Mouse (Mus musculus) WW6 (cell line): ENCODE results near the gene Macrod2.
"Not testable (repeated sequence)": the region's sequence is repeated elsewhere in the genome, so short reads cannot be mapped to it uniquely, and the experiment has no call there.

Source experiments
- DNase-seq: peaks from one replicate; pipeline ENCODE4 v3.0.0-alpha.2; 2013; ENCODE audit warnings: low read depth, low spot score

Macrod2 gene

DNA sequence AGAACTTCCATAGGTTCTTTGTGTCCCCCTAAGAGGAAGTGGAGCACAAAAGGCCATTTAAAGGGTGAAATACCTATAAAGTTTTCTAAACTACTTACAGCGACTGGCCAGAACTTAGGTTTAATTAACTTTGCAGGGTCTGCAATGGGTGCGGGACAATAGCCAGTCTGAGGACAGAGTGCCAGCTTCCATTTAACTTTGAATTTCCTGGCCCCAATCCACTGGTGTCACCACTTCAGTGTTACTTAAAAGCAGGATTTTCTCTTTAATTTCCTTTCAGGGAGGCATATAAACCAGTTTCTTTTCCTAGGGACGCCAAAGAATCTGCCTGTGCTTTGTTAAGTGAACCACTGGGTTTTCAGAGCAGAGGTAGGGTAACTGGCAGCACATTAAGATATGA lies 303.5 kb downstream of the Macrod2 start:
- DNase-seq = no peak

DNA sequence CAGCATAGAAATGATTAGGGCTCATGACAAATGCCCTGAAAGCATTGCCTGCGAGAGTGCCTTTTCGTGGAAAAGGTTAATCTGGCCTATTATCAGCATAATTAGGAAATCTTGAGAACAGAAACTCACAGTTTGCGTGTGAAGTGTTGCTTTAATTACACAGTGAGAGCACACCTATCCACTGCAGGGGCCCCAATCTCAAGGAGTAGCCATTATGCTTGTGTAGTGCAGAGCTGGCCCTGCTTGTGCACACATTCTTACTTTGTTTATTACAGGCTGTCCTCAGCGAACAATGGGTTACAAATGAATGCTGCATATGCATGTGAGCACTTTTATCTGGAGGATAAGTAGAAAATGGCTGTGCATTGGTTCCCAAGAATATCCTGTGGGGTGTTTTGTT lies 308.3 kb downstream of the Macrod2 start:
- DNase-seq = no peak

DNA sequence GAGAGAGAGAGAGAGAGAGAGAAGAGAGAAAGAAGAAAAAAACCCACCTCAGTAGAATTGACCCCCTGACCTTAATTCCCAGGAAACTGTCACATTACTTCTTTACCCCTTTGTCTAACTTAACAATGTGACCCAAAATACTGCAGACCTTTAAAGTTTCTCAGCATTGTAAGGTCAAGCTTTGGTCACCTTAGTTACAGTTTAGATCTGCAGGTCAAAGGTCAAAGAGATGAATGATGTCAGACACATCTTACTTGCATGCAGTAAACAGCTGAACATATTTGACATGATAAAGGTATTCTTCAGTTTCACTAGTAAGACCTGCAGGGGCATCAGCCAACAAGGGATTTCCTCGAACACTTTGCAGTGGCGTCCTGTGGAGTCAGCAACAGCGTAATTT lies 309.0 kb downstream of the Macrod2 start:
- no peak for DNase-seq

DNA sequence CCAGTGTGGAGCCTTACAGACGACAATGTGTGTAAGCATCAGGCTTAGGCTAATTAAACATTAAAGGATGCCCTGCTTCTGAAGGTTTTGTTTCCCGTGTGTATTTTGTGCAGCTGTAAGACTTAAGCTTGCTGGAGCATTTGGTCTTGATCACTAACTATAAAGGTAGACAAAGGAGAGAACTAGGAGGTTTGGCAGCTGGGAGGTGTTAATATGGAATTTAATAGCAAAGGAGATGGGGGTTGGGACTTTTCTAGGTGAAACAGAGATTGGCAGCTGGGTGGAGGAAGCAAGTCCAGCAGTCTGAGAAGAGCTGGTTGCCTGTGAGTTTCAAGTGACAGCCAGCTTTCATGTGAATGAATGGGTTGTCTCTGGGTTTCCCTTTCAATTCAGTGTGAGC lies 310.2 kb downstream of the Macrod2 start:
- no peak for DNase-seq

- no peak for DNase-seq
These were observed 312.4 kb downstream of the Macrod2 start for GRCm38 (mm10) chr2:140707550-140707949.

DNA sequence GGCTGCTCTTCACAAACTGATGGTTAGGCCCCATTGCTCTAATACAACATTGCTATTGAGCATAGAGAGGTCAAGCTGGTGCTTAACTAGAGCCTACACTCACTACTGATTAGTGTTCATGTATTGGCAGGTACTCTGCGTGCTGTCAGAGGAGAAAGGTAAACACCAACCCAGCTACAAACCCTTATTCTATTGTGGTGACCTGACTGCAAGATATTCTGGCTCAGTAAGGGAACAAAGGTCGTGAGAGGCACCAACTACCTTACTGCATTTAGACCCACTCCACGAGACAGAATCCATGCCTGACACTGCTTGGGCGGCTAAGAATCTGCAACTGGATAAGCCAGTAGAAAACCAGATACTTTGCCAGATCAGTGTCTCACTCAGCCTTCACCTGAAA lies 320.7 kb downstream of the Macrod2 start:
- DNase-seq = no peak

- no peak for DNase-seq
These were observed 322.3 kb downstream of the Macrod2 start for GRCm38 (mm10) chr2:140717407-140717806.

GRCm38 (mm10) chr2:140732616-140733183 lies 337.6 kb downstream of the Macrod2 start:
- DNase-seq = no peak

- no peak for DNase-seq
These were observed 345.4 kb downstream of the Macrod2 start for GRCm38 (mm10) chr2:140740511-140740910.

DNA sequence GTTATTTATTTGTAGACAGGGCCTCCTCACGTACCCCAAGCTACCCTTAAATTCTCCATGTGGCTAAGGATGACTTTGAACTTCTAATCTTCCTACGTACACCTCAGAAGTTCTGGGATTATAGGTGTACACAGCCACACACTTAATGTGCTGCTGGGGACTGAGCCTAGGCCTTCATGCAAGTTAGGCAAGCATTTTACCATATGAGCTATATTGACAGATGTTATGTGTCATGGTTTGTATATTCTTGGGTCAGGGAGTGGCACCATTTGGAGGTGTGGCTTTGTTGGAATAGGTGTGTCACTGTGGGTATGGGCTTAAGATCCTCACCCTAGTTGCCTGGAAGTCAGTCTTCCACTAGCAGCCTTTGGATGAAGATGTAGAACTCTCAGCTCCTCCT lies 347.8 kb downstream of the Macrod2 start:
- not testable (repeated sequence) for DNase-seq

- no peak for DNase-seq
These were observed 363.8 kb downstream of the Macrod2 start for GRCm38 (mm10) chr2:140758881-140759280.

DNA sequence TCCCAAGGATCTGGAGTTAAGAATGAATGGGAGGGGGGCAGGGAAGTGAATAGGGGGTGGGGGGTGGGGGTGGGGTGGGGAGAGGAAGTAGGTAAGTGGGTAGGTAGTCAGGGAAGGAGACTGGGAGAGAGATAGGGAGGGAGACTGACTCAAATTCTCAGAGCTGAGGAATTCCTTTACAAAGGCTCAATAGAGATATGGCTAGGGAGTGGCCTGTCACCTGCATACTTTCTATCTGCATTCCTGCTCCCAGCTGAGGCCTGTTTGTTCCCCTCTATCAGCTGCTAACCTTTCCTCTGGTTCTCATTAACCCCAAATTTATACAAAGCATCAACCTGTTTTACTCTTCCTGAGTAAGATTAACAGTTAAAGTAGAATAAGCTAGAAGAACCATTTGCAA lies 364.6 kb downstream of the Macrod2 start:
- no peak for DNase-seq

GRCm38 (mm10) chr2:140760137-140760536 lies 365.0 kb downstream of the Macrod2 start:
- DNase-seq = no peak

DNA sequence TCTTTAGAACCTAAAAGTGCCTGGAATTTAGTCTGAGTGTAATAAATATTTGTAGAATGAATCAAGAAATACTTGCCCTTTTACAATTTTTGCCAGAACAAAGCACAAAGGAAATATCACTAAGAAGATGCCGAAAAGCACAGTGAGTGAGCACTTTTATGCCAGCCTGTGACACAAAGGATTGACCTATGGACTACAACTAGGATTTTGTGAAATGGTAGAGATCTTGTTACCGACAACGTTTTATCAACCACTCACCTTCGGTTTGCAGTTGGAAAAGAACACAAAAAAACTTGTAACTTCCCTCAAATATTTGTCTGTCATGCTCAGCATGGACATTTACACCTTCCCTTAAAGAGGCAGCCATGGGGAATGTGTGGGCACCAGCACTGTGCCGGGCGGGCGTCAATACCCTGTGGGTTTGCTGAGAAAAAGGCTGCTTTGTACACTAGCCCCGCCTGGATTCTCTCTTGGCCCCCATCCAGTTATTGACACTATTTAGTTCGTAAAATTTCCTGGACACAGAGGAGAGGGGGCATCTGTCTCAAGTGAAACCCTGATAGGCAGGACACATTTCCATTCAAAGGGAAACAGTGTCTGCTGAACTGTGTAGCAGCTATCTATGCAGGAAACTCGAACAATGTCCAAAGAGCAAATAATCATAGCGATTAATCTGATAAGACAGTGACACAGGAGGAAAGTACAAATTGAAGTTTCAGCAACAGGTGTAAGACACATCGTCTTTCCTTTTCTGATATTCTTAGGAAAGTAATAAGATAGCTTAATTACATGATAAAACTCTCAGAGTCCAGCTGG lies 368.2 kb downstream of the Macrod2 start:
- DNase-seq = no peak

GRCm38 (mm10) chr2:140769473-140769872 lies 374.4 kb downstream of the Macrod2 start:
- no peak for DNase-seq

- DNase-seq = no peak
These were observed 377.7 kb downstream of the Macrod2 start for GRCm38 (mm10) chr2:140772825-140773224.

- no peak for DNase-seq
These were observed 378.3 kb downstream of the Macrod2 start for GRCm38 (mm10) chr2:140773456-140773855.

GRCm38 (mm10) chr2:140774808-140775370 lies 379.8 kb downstream of the Macrod2 start:
- DNase-seq = no peak

GRCm38 (mm10) chr2:140775448-140776101 lies 380.5 kb downstream of the Macrod2 start:
- no peak for DNase-seq

- no peak for DNase-seq
These were observed 383.1 kb downstream of the Macrod2 start for GRCm38 (mm10) chr2:140778212-140778611.

GRCm38 (mm10) chr2:140783041-140783440 lies 387.9 kb downstream of the Macrod2 start:
- no peak for DNase-seq

GRCm38 (mm10) chr2:140784626-140785025 lies 389.5 kb downstream of the Macrod2 start:
- DNase-seq = no peak
